Mouse (Mus musculus): ENCODE measurements around the gene Cbr1. TPM values are rescaled to one million over a fixed set of nuclear protein-coding genes. Genes with fewer than 3 reads are reported as not detected.
"Not testable (repeated sequence)": the region's sequence is repeated elsewhere in the genome, so short reads cannot be mapped to it uniquely, and the experiment has no call there.

Gene Cbr1
- polyA plus RNA-seq, 1 experiment: 88.0 TPM

GRCm38 (mm10) chr16:93615118-93615870, 9.6 kb downstream of the Cbr1 start:
- Histone ChIP-seq H3K27ac (ENCODE audit: control insufficient read depth, insufficient read depth, low read length) (no peak overlapping the region), H3K36me3 (ENCODE audit: control insufficient read depth, insufficient read depth, low read length) (0 out of 2 replicates have a peak, but pooled peaks cover 3% of the 10 kb centered on the region), H3K4me3 (ENCODE audit: control insufficient read depth, insufficient read depth, low read length) (no peak overlapping the region), H3K4me1 (replicated peaks; ENCODE audit: control insufficient read depth, insufficient read depth, low read length) (no peaks in the 10 kb centered on the region), H3K27me3 (ENCODE audit: control insufficient read depth, insufficient read depth, low read length) (no peaks in the 10 kb centered on the region)
- WGBS: 40% methylated on average over 5 of the region's 5 CpGs
- TF ChIP-seq CTCF (IDR thresholded peaks at IDR 0.05; ENCODE audit: borderline replicate concordance, control insufficient read depth, extremely low read depth, insufficient read depth, low read length, poor library complexity): peak; percentile 66; the same call in 1 of the 2 replicates
- TF ChIP-seq POLR2A (IDR thresholded peaks at IDR 0.05; ENCODE audit: control insufficient read depth, extremely low read depth, insufficient read depth, low read length, poor library complexity): no peak
- DNase-seq: peak; percentile 85

- not testable (repeated sequence) for H3K4me3 ChIP-seq (ENCODE audit: control insufficient read depth, insufficient read depth, low read length); H3K36me3 ChIP-seq (ENCODE audit: control insufficient read depth, insufficient read depth, low read length); H3K4me1 ChIP-seq (replicated peaks; ENCODE audit: control insufficient read depth, insufficient read depth, low read length); H3K27me3 ChIP-seq (ENCODE audit: control insufficient read depth, insufficient read depth, low read length); DNase-seq; H3K27ac ChIP-seq (ENCODE audit: control insufficient read depth, insufficient read depth, low read length)
- WGBS: 92% methylated on average over 4 of the region's 4 CpGs
These were observed 18.1 kb downstream of the Cbr1 start for GRCm38 (mm10) chr16:93623759-93624158.

GRCm38 (mm10) chr16:93624671-93625070, 19.0 kb downstream of the Cbr1 start:
- H3K27me3 ChIP-seq (ENCODE audit: control insufficient read depth, insufficient read depth, low read length): no peaks in the 10 kb centered on the region
- TF ChIP-seq CTCF (IDR thresholded peaks at IDR 0.05; ENCODE audit: borderline replicate concordance, control insufficient read depth, extremely low read depth, insufficient read depth, low read length, poor library complexity) (no peak), POLR2A (IDR thresholded peaks at IDR 0.05; ENCODE audit: control insufficient read depth, extremely low read depth, insufficient read depth, low read length, poor library complexity) (no peak)
- H3K36me3 ChIP-seq (ENCODE audit: control insufficient read depth, insufficient read depth, low read length): no peaks in the 10 kb centered on the region
- no peak overlapping the region for H3K4me3 ChIP-seq (ENCODE audit: control insufficient read depth, insufficient read depth, low read length)
- WGBS: 91% methylated on average over 4 of the region's 4 CpGs
- no peaks in the 10 kb centered on the region for H3K4me1 ChIP-seq (replicated peaks; ENCODE audit: control insufficient read depth, insufficient read depth, low read length)
- DNase-seq: no peak
- no peak overlapping the region for H3K27ac ChIP-seq (ENCODE audit: control insufficient read depth, insufficient read depth, low read length)

GRCm38 (mm10) chr16:93626745-93627144, 21.1 kb downstream of the Cbr1 start:
- TF ChIP-seq POLR2A (IDR thresholded peaks at IDR 0.05; ENCODE audit: control insufficient read depth, extremely low read depth, insufficient read depth, low read length, poor library complexity) (no peak), CTCF (IDR thresholded peaks at IDR 0.05; ENCODE audit: borderline replicate concordance, control insufficient read depth, extremely low read depth, insufficient read depth, low read length, poor library complexity) (no peak)
- H3K27me3 ChIP-seq (ENCODE audit: control insufficient read depth, insufficient read depth, low read length): no peaks in the 10 kb centered on the region
- no peaks in the 10 kb centered on the region for H3K36me3 ChIP-seq (ENCODE audit: control insufficient read depth, insufficient read depth, low read length)
- H3K4me1 ChIP-seq (replicated peaks; ENCODE audit: control insufficient read depth, insufficient read depth, low read length): no peaks in the 10 kb centered on the region
- WGBS: 15% methylated on average over 1 of the region's 1 CpGs
- no peak overlapping the region for H3K27ac ChIP-seq (ENCODE audit: control insufficient read depth, insufficient read depth, low read length)
- H3K4me3 ChIP-seq (ENCODE audit: control insufficient read depth, insufficient read depth, low read length): no peak overlapping the region
- no peak for DNase-seq

- WGBS: 92% methylated on average over 23 of the region's 23 CpGs
- H3K27ac ChIP-seq (ENCODE audit: control insufficient read depth, insufficient read depth, low read length): no peak within 1 kb of the TSS
- H3K4me1 ChIP-seq (replicated peaks; ENCODE audit: control insufficient read depth, insufficient read depth, low read length): no peaks in the 10 kb centered on the region
- H3K4me3 ChIP-seq (ENCODE audit: control insufficient read depth, insufficient read depth, low read length): no peak within 1 kb of the TSS
- no peak for DNase-seq
- no peaks in the 10 kb centered on the region for H3K36me3 ChIP-seq (ENCODE audit: control insufficient read depth, insufficient read depth, low read length)
- no peaks in the 10 kb centered on the region for H3K27me3 ChIP-seq (ENCODE audit: control insufficient read depth, insufficient read depth, low read length)
- TF ChIP-seq POLR2A (IDR thresholded peaks at IDR 0.05; ENCODE audit: control insufficient read depth, extremely low read depth, insufficient read depth, low read length, poor library complexity): no peak
- no peak for TF ChIP-seq CTCF (IDR thresholded peaks at IDR 0.05; ENCODE audit: borderline replicate concordance, control insufficient read depth, extremely low read depth, insufficient read depth, low read length, poor library complexity)
These were observed 22.2 kb downstream of the Cbr1 start, which contains the start of gene Gm5678 for GRCm38 (mm10) chr16:93627761-93628400. Gene Gm5678, plus strand, starts transcription at chr16:93628097.

GRCm38 (mm10) chr16:93644006-93644405, 38.4 kb downstream of the Cbr1 start:
- no peak for DNase-seq
- Histone ChIP-seq H3K4me1 (replicated peaks; ENCODE audit: control insufficient read depth, insufficient read depth, low read length) (no peaks in the 10 kb centered on the region), H3K27me3 (ENCODE audit: control insufficient read depth, insufficient read depth, low read length) (no peaks in the 10 kb centered on the region), H3K27ac (ENCODE audit: control insufficient read depth, insufficient read depth, low read length) (no peak overlapping the region), H3K4me3 (ENCODE audit: control insufficient read depth, insufficient read depth, low read length) (no peak overlapping the region), H3K36me3 (ENCODE audit: control insufficient read depth, insufficient read depth, low read length) (no peaks in the 10 kb centered on the region)
- 29% methylated on average over 4 of the region's 4 CpGs for WGBS
- TF ChIP-seq POLR2A (IDR thresholded peaks at IDR 0.05; ENCODE audit: control insufficient read depth, extremely low read depth, insufficient read depth, low read length, poor library complexity): no peak
- TF ChIP-seq CTCF (IDR thresholded peaks at IDR 0.05; ENCODE audit: borderline replicate concordance, control insufficient read depth, extremely low read depth, insufficient read depth, low read length, poor library complexity): no peak

Measured in thymus, adult 2 months (tissue).